Mouse (Mus musculus) hindbrain, embryonic 14.5 days (tissue): Measurements from ENCODE around the gene Ina. TPM values are rescaled to one million over a fixed set of nuclear protein-coding genes. Genes with fewer than 3 reads are reported as not detected.
"Not testable (repeated sequence)": the region's sequence is repeated elsewhere in the genome, so short reads cannot be mapped to it uniquely, and the experiment has no call there.

Experiments used
- ATAC-seq: fragments of 200-750 bp; cut with Nextera tagmentation; 2 replicates; pipeline ENCODE4 v1.8.0; 2017; ENCODE audit warnings: moderate number of reproducible peaks, mild to moderate bottlenecking, moderate TSS enrichment, moderate library complexity; ENCODE audit not compliant: low FRiP score
- DNase-seq: peaks from one replicate; pipeline ENCODE4 v3.0.0-alpha.2; 2015; ENCODE audit warnings: low spot score
- H3K27ac ChIP-seq: fragments of 300-500 bp; sonication (generic); 2 replicates; pipeline ENCODE4 v1.5.1; 2014; ENCODE audit warnings: mild to moderate bottlenecking, moderate library complexity
- H3K27me3 ChIP-seq: fragments of 300-500 bp; sonication (generic); 2 replicates; pipeline ENCODE4 v1.6.1; 2014; ENCODE audit warnings: mild to moderate bottlenecking, low read length, mixed read lengths; ENCODE audit not compliant: control insufficient read depth, insufficient read depth
- H3K36me3 ChIP-seq: fragments of 300-500 bp; sonication (generic); replicated peaks from 2 replicates; pipeline ENCODE4 v1.6.1; 2014; ENCODE audit not compliant: control insufficient read depth, insufficient read depth
- H3K4me1 ChIP-seq: fragments of 300-500 bp; sonication (generic); replicated peaks from 2 replicates; pipeline ENCODE4 v1.6.1; 2014; ENCODE audit warnings: antibody characterized with exemption, low read length, mixed read lengths; ENCODE audit not compliant: control insufficient read depth, insufficient read depth
- H3K4me2 ChIP-seq: fragments of 300-500 bp; sonication (generic); replicated peaks from 2 replicates; pipeline ENCODE4 v1.6.1; 2014; ENCODE audit warnings: mild to moderate bottlenecking, moderate library complexity
- H3K4me3 ChIP-seq: fragments of 300-500 bp; sonication (generic); replicated peaks from 2 replicates; pipeline ENCODE4 v1.5.1; 2014; ENCODE audit warnings: mild to moderate bottlenecking, low read length
- H3K9ac ChIP-seq: fragments of 300-500 bp; sonication (generic); 2 replicates; pipeline ENCODE4 v1.6.1; 2014
- H3K9me3 ChIP-seq: fragments of 300-500 bp; sonication (generic); 2 replicates; pipeline ENCODE4 v1.6.1; 2016; ENCODE audit warnings: low read length; ENCODE audit not compliant: control insufficient read depth
- WGBS: fragments of 180-500 bp; shearing (Covaris S2); extraction: QIAGEN DNeasy Blood & Tissue Kit; methylation state at CpG from one replicate; pipeline ENCODE4 v1.1.7; 2014; 5-methylcytosine and 5-hydroxymethylcytosine counted together
- polyA plus RNA-seq: library from polyadenylated mRNA; unstranded; fragments of >200 nt; fragmentation: Nextera tagmentation; extraction: Ambion mirVana; gene quantifications from 2 replicates; pipeline ENCODE4 v1.2.1, GENCODE M21; 2014

Ina gene
- polyA plus RNA-seq, 1 experiment from 2014 or later = 616 TPM

GRCm38 (mm10) chr19:46992329-46992728 lies 22.2 kb upstream of the Ina start:
- not testable (repeated sequence) for H3K9me3 ChIP-seq, H3K27me3 ChIP-seq, H3K36me3 ChIP-seq, H3K4me3 ChIP-seq, ATAC-seq, H3K9ac ChIP-seq, H3K27ac ChIP-seq, H3K4me2 ChIP-seq, H3K4me1 ChIP-seq, DNase-seq
- 78% methylated on average over 4 of the region's 4 CpGs for WGBS

- no peak for ATAC-seq
- H3K9me3 ChIP-seq = no peaks in the 10 kb centered on the region
- H3K36me3 ChIP-seq = no peaks in the 10 kb centered on the region
- no peaks in the 10 kb centered on the region for H3K27me3 ChIP-seq
- no peak overlapping the region for H3K4me2 ChIP-seq
- H3K4me3 ChIP-seq = no peak overlapping the region
- no peak overlapping the region for H3K27ac ChIP-seq
- WGBS = 85% methylated on average over 9 of the region's 9 CpGs
- no peaks in the 10 kb centered on the region for H3K4me1 ChIP-seq
- DNase-seq = no peak
- H3K9ac ChIP-seq = no peak overlapping the region
Observed at GRCm38 (mm10) chr19:46996095-46996494, 18.4 kb upstream of the Ina start.

- Histone ChIP-seq H3K4me1 (no peaks in the 10 kb centered on the region), H3K27me3 (no peaks in the 10 kb centered on the region), H3K27ac (no peak overlapping the region), H3K9ac (no peak overlapping the region), H3K36me3 (no peaks in the 10 kb centered on the region), H3K9me3 (no peaks in the 10 kb centered on the region), H3K4me2 (no peak overlapping the region), H3K4me3 (no peak overlapping the region)
- WGBS = 85% methylated on average over 8 of the region's 8 CpGs
- ATAC-seq = no peak
- DNase-seq = no peak
Observed at GRCm38 (mm10) chr19:46998168-46998870, 16.2 kb upstream of the Ina start.

- no peak overlapping the region for H3K9ac ChIP-seq
- no peak overlapping the region for H3K4me3 ChIP-seq
- H3K9me3 ChIP-seq = no peaks in the 10 kb centered on the region
- no peak overlapping the region for H3K4me2 ChIP-seq
- no peaks in the 10 kb centered on the region for H3K27me3 ChIP-seq
- H3K27ac ChIP-seq = no peak overlapping the region
- no peaks in the 10 kb centered on the region for H3K4me1 ChIP-seq
- H3K36me3 ChIP-seq = no peaks in the 10 kb centered on the region
- DNase-seq (no peak), ATAC-seq (no peak)
- WGBS = 88% methylated on average over 4 of the region's 4 CpGs
Observed at GRCm38 (mm10) chr19:46998953-46999352, 15.5 kb upstream of the Ina start.

GRCm38 (mm10) chr19:46999753-47000152 lies 14.7 kb upstream of the Ina start:
- no peak for ATAC-seq
- Histone ChIP-seq H3K36me3 (no peaks in the 10 kb centered on the region), H3K4me1 (no peaks in the 10 kb centered on the region), H3K9me3 (no peaks in the 10 kb centered on the region), H3K27me3 (no peaks in the 10 kb centered on the region), H3K27ac (no peak overlapping the region), H3K4me3 (no peak overlapping the region), H3K9ac (no peak overlapping the region), H3K4me2 (no peak overlapping the region)
- 85% methylated on average over 6 of the region's 6 CpGs for WGBS
- DNase-seq = no peak

- not testable (repeated sequence) for H3K27me3 ChIP-seq, H3K27ac ChIP-seq, H3K4me1 ChIP-seq, ATAC-seq, H3K36me3 ChIP-seq, DNase-seq, H3K9me3 ChIP-seq, H3K9ac ChIP-seq, H3K4me3 ChIP-seq, H3K4me2 ChIP-seq
- WGBS = 78% methylated on average over 2 of the region's 3 CpGs
Observed at GRCm38 (mm10) chr19:47000357-47000756, 14.1 kb upstream of the Ina start.

- WGBS = 78% methylated on average over 6 of the region's 6 CpGs
- ATAC-seq = no peak
- Histone ChIP-seq H3K4me2 (no peak overlapping the region), H3K27me3 (no peaks in the 10 kb centered on the region), H3K36me3 (no peaks in the 10 kb centered on the region), H3K27ac (no peak overlapping the region), H3K4me3 (no peak overlapping the region), H3K4me1 (no peaks in the 10 kb centered on the region), H3K9ac (no peak overlapping the region), H3K9me3 (no peaks in the 10 kb centered on the region)
- no peak for DNase-seq
Observed at GRCm38 (mm10) chr19:47003742-47004511, 10.6 kb upstream of the Ina start.

- no peak overlapping the region for H3K27ac ChIP-seq
- no peaks in the 10 kb centered on the region for H3K4me1 ChIP-seq
- ATAC-seq (no peak), DNase-seq (no peak)
- H3K9me3 ChIP-seq = no peaks in the 10 kb centered on the region
- no peaks in the 10 kb centered on the region for H3K27me3 ChIP-seq
- H3K4me2 ChIP-seq = no peak overlapping the region
- no peak overlapping the region for H3K9ac ChIP-seq
- WGBS = 61% methylated on average over 5 of the region's 5 CpGs
- H3K4me3 ChIP-seq = no peak overlapping the region
- no peaks in the 10 kb centered on the region for H3K36me3 ChIP-seq
Observed at GRCm38 (mm10) chr19:47005873-47006272, 8.6 kb upstream of the Ina start.

GRCm38 (mm10) chr19:47006321-47006720 lies 8.2 kb upstream of the Ina start:
- no peaks in the 10 kb centered on the region for H3K27me3 ChIP-seq
- DNase-seq (no peak), ATAC-seq (no peak)
- no peak overlapping the region for H3K4me3 ChIP-seq
- H3K4me1 ChIP-seq = no peaks in the 10 kb centered on the region
- no peaks in the 10 kb centered on the region for H3K9me3 ChIP-seq
- no peak overlapping the region for H3K27ac ChIP-seq
- H3K36me3 ChIP-seq = no peaks in the 10 kb centered on the region
- H3K4me2 ChIP-seq = no peak overlapping the region
- H3K9ac ChIP-seq = no peak overlapping the region
- WGBS = 9% methylated on average over 4 of the region's 4 CpGs
